Mouse (Mus musculus): Measurements from ENCODE around the gene Man2a2.

- TF ChIP-seq EP300 (IDR thresholded peaks at IDR 0.05; ENCODE audit: low read depth) = no peak
- TF ChIP-seq CTCF (IDR thresholded peaks at IDR 0.05; ENCODE audit: low read depth) = no peak
These were observed 10.7 kb downstream of the Man2a2 start for GRCm38 (mm10) chr7:80360435-80360834.

Measured in liver, embryonic 14.5 days (tissue).